Mouse (Mus musculus) liver, adult (tissue): ENCODE data around the gene Spsb2.

Source experiments
- GATA4 ChIP-seq: IDR thresholded peaks from 2 replicates; pipeline ENCODE4 v1.6.1; 2014; ENCODE audit warnings: mild to moderate bottlenecking, low read length; ENCODE audit not compliant: insufficient replicate concordance

Spsb2 gene

GRCm38 (mm10) chr6:124808358-124809012 is at the start of gene Spsb2:
Spsb2 (plus strand) TSS chr6:124808661.
- peak; percentile 15; the same call in 1 of the 2 replicates for TF ChIP-seq GATA4

- no peak for TF ChIP-seq GATA4
These were observed 49.6 kb upstream of the Spsb2 start for GRCm38 (mm10) chr6:124758849-124759232.

DNA sequence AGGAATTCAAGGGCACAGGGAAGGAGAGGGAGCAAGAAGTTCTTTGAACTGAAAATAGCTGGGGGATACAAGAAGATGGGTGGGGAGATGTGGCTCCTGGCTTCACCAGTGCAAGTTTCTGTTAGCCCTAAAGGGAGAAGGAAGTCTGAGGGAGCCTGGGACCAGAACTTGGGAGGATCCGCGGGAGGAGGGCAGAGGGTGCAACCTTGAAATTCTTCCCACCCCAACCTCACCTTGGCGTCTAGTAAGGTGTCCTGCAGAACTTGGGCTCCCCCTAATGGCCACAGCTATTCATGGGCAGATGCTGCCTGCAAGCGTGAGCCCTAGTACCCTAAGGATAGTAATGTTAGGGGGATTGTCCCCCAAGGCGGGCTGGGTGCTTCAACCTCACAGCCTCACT is 49.2 kb upstream of the Spsb2 start:
- no peak for TF ChIP-seq GATA4

DNA sequence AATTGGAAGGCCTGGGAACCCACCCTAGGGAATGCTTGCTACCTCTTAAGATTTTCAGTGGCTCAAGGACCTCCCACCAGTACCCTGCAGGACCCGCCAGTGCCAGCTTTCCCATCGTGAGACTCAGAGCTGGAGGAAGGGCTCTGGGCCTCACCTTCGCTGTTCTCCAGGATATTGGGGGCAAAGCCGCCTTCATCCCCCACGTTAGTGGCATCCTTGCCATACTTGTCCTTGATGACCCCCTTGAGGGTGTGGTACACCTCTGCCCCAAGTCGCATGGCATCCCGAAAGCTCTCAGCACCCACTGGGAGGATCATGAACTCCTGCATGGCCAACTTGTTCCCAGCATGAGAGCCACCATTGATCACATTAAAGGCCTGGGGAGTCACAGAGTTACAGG is 42.5 kb upstream of the Spsb2 start:
- no peak for TF ChIP-seq GATA4

GRCm38 (mm10) chr6:124767536-124767919 is 40.9 kb upstream of the Spsb2 start:
- no peak for TF ChIP-seq GATA4

DNA sequence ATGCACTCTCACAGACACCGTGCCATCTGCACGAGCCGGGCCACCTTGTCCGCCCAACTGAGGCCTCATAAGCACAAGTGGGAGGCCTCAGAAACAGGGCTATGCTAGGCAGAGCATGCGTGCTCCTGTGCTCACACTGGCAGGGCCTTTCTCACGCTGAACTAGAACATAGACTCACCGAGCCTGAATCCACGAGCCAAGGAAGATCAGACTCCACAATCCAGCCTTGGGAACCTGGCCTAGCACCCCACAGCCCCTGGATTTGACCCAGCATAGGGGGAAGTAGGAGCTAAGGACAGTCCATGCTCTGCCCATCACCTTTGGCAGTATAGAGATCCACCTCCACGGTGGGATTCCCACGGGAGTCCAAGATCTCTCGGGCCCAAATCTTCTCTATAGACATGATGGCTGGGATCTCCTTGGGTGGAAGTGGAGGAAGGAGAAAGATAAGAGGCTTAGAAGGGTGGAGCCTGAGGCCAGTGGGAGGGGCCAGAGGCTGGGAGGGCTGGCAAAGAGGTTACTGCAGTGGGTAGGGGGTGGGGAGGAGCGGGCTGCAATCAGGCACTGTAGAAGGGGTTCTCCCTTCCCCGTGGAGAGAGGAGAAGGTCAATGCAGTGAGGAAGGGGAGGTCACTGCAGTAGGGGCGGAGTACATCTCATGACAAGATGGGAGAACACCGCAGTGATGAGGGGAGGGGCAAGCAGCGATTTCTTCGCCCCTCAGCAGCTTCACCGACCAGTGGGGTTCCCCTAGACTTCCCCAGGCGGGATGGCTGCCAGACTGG is 40.3 kb upstream of the Spsb2 start:
- no peak for TF ChIP-seq GATA4

- no peak for TF ChIP-seq GATA4
These were observed 39.8 kb upstream of the Spsb2 start for GRCm38 (mm10) chr6:124768704-124769044.

GRCm38 (mm10) chr6:124769101-124769765 is 39.2 kb upstream of the Spsb2 start, which contains the start of gene Eno2:
Eno2 (minus strand) TSS chr6:124769673.
- no peak for TF ChIP-seq GATA4

DNA sequence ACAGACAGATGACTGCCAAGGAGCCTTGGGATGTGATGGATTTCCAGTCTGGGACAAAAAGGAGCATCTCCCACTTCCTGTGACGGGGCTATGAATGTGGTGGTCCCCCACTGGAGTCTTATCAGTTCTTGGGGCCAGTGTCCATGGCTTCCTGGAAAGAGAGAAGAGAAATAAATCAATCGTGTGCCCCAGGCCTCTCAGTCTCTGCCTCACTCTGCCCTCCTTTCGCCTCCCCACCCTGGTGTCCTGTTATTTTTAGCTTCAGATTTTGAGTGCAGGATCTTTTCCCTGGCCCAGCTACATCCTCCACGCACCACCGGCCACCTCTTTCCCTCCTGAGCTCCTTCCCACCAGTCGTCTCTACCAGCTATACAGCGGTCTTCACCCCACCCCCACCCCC is 38.4 kb upstream of the Spsb2 start:
- TF ChIP-seq GATA4 = no peak

GRCm38 (mm10) chr6:124770511-124770910 is 38.0 kb upstream of the Spsb2 start:
- no peak for TF ChIP-seq GATA4

DNA sequence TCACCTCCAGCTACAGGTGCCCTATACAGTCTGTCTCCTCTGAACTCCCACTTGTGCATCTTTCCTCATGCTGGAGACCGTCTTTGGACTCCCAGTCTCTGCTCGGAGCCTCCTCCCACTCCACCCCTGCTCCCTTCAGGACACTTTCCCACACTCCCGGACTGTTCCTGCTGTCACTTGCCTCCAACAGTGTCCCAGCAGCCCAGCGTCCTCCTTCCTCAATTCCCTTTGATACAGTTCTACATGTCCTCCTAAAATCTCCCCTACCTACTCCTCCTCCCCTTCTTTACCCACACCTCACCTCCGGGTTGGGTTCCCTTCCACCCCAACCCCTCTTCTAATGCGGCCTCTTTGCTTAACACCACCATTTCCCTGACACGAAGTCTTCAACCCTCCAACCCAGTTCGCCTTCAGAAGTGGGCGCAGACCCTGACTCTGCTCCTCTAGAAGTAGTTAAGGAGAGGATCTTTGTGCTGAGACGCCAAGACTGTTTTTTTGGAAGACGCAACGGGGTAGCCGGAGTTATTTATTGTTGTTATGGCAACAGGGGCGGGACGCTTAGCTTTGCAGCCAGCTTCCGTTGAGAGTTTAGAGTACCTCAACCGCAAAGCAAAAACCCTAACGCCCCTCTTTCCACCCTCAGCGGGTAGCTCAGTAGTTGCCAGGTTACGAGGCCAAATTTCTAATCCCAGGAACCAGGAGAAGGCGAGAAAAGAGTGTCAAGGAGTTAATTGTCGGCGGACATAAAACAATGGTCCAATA is 29.1 kb upstream of the Spsb2 start, which contains the start of gene Lrrc23:
TSS of gene Lrrc23 (minus strand) at position 506 of the 762 bp plus-strand sequence.
- TF ChIP-seq GATA4 = no peak

DNA sequence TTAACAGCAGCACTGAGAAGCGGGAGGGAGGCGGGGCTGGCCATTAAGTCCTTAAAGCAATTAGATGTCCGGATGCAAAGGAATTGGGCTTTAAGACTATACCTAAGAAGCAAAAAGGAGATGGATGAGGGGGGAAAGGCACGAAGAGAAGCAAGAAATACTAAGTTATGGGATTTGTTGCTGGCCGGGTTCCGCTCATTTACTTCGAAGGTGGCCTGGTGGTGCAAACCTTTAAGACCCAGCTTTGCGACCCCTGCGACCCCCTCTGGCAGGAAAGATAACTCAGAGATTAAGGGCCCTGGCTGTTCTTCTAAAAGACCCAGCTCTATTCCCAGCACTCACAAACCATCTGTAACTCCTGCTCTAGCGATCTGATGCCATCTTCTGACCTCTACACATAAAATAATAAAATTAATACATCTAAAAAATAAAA is 28.5 kb upstream of the Spsb2 start:
- no peak for TF ChIP-seq GATA4

GRCm38 (mm10) chr6:124780917-124781316 is 27.5 kb upstream of the Spsb2 start:
- no peak for TF ChIP-seq GATA4

DNA sequence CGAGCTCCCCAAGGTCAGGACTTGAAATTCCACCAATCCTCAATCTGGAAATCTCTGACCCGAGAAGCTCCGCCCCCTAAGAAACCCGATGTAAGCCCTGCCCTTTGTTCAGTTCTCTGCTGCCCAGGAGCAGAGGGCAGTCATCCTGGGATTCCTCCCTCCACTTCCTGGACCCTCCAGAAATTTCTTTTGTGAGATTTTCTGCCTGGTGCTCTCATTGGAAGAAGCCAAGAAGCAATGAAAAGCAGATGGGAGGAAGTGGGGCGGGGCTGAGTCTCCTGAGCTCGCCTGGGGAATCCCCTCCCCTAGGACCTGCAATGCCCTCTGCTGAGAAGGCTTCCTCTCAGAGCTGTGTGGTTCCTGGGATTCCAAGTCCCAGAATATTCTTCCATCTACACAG is 26.0 kb upstream of the Spsb2 start:
- no peak for TF ChIP-seq GATA4

DNA sequence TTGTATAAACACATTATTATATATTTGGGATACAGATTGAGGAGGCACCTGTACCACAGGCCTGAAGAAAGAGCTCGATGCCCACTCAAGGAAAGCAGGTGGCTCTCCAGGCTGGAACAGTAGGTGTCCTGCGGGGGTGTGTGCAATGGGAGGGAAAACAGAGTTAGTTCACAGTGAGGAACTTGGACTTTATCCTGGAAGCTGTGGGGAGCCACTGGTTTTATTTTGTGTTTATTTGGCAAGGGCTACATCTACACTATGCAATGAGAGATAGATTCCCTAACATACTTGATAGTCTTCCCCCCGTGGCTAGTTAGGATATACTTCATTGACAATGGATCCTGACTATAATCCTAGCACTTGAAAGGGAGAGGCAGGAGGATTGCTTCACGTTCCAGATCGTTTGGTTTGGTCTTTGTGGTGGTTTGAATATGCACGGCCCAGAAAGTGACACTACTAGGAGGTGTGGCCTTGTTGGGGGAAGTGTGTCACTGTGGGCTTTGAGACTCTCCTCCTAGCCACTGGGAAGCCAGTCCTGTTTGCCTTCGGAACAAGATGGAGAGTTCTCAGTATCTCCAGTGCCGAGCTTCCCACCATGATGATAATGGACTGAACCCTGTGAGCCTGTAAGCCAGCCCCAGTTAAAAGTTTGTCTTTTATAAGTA is 21.6 kb upstream of the Spsb2 start:
- TF ChIP-seq GATA4 = no peak
